Mouse (Mus musculus): Measurements from ENCODE around the gene Six3. TPM values are rescaled to one million over a fixed set of nuclear protein-coding genes. Genes with fewer than 3 reads are reported as not detected.

Gene Six3
- polyA plus RNA-seq (2011; ENCODE audit: insufficient read length, low read depth, missing spikeins), result not detected in 2 replicates

DNA sequence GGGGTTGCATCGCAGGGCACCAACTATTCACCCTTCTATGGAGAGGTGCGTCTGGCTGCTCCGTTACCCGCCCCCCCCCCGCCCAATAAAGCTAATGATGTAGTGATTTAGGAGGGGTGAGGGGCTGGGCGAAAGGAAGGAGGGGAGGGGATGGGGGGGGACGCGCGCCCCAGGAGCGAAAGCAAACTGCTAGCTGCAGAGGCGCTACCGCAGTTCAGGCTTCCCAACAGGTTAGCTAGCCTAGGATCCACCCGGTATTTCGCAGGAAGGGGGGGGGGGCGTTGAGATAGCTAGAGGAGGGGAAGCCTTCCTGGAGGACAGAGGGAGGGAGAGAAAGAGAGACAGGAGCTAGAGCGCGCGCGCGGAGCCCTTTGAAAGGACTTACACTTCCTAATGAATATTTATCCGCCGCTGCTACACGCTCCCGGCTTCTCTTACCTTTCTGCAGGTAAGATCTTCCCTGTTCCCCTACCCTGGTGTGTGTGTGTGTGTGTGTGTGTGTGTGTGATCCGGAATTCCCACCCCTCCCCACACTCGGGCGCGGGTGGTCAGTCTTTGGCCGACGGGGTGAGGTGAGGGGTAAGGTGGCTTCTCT, at the start of gene Six3:
Gene Six3, plus strand, starts transcription at position 343 of the 595 bp plus-strand sequence.
- TF ChIP-seq POLR2A (IDR thresholded peaks at IDR 0.05; ENCODE audit: low read depth, low read length) (no peak), CTCF (IDR thresholded peaks at IDR 0.05; ENCODE audit: borderline replicate concordance, insufficient read depth, low read length) (no peak)
- no peak within 1 kb of the TSS for H3K27ac ChIP-seq (ENCODE audit: insufficient read depth, low read length)
- H3K4me1 ChIP-seq (ENCODE audit: control insufficient read depth, insufficient read depth, low read length), result no peaks in the 10 kb centered on the region
- no peak within 1 kb of the TSS for H3K4me3 ChIP-seq (ENCODE audit: insufficient read depth, low read length)

DNA sequence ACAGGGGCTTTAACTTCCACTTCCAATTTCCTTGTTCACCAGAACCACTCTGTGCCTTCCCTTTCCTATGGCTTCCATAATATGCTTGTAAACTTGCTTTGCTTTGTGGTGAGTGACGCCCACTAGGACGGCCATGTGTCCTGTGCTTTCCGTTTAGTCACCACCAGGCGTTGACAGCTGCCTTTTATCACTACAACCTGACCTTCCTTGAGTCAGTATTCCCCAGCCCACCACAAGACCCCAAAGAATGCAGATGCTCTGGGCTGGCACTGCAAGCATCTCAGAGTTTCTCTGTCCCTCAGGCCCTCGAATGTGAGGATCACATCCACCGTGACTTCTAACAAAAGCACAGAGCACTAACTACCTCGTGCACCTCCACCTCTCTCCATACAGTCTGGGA, 49.3 kb upstream of the Six3 start:
- no peak overlapping the region for H3K4me3 ChIP-seq (ENCODE audit: insufficient read depth, low read length)
- H3K4me1 ChIP-seq (ENCODE audit: control insufficient read depth, insufficient read depth, low read length), result no peaks in the 10 kb centered on the region
- TF ChIP-seq CTCF (IDR thresholded peaks at IDR 0.05; ENCODE audit: borderline replicate concordance, insufficient read depth, low read length), result no peak
- TF ChIP-seq POLR2A (IDR thresholded peaks at IDR 0.05; ENCODE audit: low read depth, low read length), result no peak
- H3K27ac ChIP-seq (ENCODE audit: insufficient read depth, low read length), result no peak overlapping the region

DNA sequence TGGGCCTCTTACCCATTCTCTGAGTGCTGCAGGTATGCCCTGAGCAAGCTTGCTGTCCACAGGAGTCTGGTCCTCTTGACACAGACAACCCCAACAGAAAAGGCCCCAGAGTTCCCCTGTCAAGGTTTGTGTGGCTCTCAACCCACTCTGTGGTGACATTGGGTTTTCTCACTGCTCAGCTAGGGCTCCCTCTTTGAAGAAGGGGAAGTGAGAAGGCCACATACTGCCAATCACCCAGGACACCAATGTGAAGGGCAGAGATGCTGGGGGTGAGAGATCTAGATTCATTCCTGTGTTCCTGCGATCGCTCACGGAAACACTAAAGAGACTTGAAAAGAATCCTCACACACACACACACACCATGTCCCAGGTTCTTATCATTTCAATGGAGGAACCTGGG, 39.4 kb upstream of the Six3 start:
- Histone ChIP-seq H3K27ac (ENCODE audit: insufficient read depth, low read length) (no peak overlapping the region), H3K4me3 (ENCODE audit: insufficient read depth, low read length) (no peak overlapping the region), H3K4me1 (ENCODE audit: control insufficient read depth, insufficient read depth, low read length) (no peaks in the 10 kb centered on the region)
- TF ChIP-seq POLR2A (IDR thresholded peaks at IDR 0.05; ENCODE audit: low read depth, low read length) (no peak), CTCF (IDR thresholded peaks at IDR 0.05; ENCODE audit: borderline replicate concordance, insufficient read depth, low read length) (no peak)

DNA sequence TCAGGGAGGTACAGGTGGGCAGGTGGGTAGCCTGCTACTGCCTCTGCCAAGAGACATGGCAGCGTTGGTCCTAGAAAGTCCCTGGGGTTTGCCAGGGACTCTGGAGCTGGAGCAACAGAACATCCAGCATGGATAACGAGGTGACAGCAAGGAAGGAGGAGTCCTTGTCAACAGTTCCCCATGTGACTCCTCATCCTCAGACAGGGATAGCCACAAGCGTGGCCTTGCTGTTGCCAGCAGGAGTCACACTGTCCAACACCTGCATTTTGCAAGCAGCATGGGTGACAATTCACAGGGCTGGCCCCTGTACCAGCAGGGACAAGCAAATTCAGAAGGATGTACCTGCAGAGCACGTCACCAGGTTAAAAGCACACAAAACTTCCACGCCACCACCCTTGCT, 35.1 kb upstream of the Six3 start:
- TF ChIP-seq POLR2A (IDR thresholded peaks at IDR 0.05; ENCODE audit: low read depth, low read length), result no peak
- Histone ChIP-seq H3K4me1 (ENCODE audit: control insufficient read depth, insufficient read depth, low read length) (no peaks in the 10 kb centered on the region), H3K27ac (ENCODE audit: insufficient read depth, low read length) (no peak overlapping the region), H3K4me3 (ENCODE audit: insufficient read depth, low read length) (no peak overlapping the region)

DNA sequence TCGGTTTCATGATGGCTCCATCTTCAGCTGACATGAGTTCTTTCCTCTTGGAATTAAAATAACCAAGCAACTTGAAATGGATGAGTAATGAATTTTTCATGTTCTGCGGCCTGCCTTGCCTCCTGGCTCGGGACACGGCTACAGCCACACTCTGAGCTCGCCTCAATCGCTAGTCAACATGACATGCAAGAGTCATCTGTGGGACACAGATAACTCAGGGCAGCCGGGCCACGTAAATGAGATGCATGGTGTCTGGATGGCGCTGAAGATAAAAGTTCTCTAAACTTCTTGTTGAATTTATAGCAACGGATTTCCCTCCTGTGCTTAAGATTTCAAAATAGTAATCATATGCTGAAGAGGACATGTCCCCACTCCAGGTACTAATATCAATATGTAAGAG, 34.1 kb upstream of the Six3 start:
- Histone ChIP-seq H3K27ac (ENCODE audit: insufficient read depth, low read length) (no peak overlapping the region), H3K4me1 (ENCODE audit: control insufficient read depth, insufficient read depth, low read length) (no peaks in the 10 kb centered on the region), H3K4me3 (ENCODE audit: insufficient read depth, low read length) (no peak overlapping the region)
- no peak for TF ChIP-seq CTCF (IDR thresholded peaks at IDR 0.05; ENCODE audit: borderline replicate concordance, insufficient read depth, low read length)
- TF ChIP-seq POLR2A (IDR thresholded peaks at IDR 0.05; ENCODE audit: low read depth, low read length), result no peak

DNA sequence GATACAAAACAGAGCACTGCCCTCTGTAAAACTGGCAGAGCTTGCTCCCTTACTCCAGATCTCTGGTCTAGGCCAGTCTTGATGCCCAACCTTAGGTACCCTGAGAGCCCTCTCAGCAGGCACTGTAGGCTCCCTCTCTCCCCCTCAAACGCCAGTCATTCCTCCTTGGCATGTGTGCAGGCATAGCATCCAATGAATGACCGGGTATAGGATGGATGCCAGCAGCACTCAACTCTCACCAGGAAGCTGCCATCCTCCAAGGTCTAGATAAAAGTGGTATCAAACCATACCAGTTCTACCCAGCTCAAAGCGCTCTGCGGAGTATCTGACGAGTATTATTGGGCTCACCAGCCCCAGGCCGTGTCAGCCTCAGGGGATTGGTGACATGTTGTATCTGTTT, 33.2 kb upstream of the Six3 start:
- Histone ChIP-seq H3K27ac (ENCODE audit: insufficient read depth, low read length) (no peak overlapping the region), H3K4me3 (ENCODE audit: insufficient read depth, low read length) (no peak overlapping the region), H3K4me1 (ENCODE audit: control insufficient read depth, insufficient read depth, low read length) (no peaks in the 10 kb centered on the region)
- no peak for TF ChIP-seq CTCF (IDR thresholded peaks at IDR 0.05; ENCODE audit: borderline replicate concordance, insufficient read depth, low read length)
- no peak for TF ChIP-seq POLR2A (IDR thresholded peaks at IDR 0.05; ENCODE audit: low read depth, low read length)

DNA sequence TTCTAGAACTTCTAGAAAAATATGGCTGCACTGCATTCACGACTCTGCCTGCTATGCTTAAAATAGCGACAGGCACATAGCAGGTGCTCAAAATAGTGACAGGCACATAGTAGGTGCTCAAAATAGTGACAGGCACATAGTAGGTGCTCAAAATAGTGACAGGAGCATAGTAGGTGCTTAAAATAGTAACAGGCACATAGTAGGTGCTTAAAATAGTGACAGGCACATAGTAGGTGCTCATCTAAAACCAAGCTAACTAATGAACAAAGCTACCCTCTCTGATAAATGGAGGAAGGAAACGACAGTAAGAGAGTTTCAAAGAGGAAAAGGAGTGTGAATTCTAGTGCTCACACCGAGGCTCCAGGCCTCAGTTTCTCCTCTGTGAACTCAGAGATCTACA, 29.2 kb upstream of the Six3 start:
- TF ChIP-seq CTCF (IDR thresholded peaks at IDR 0.05; ENCODE audit: borderline replicate concordance, insufficient read depth, low read length) (no peak), POLR2A (IDR thresholded peaks at IDR 0.05; ENCODE audit: low read depth, low read length) (no peak)
- Histone ChIP-seq H3K27ac (ENCODE audit: insufficient read depth, low read length) (no peak overlapping the region), H3K4me3 (ENCODE audit: insufficient read depth, low read length) (no peak overlapping the region), H3K4me1 (ENCODE audit: control insufficient read depth, insufficient read depth, low read length) (no peaks in the 10 kb centered on the region)

DNA sequence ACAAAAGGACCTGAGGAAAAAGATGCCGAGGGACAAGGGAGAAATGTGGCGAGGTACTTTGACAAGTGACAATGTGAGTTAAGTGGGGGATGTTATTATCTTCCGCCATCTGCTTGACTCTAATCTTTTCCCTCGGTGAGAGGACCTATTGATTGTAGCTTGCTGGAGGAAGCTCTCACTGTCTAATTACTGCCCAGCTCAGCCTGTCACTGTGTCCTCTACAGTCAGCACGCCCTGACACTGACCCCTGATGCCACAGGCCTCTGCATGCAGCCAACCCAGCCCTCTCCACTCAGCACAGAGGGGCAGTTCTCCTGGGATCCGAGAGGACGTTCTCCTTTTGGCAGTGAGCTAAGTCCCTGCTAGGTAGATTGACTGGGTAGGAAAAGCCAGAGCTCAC, 28.8 kb upstream of the Six3 start:
- TF ChIP-seq POLR2A (IDR thresholded peaks at IDR 0.05; ENCODE audit: low read depth, low read length), result no peak
- no peak for TF ChIP-seq CTCF (IDR thresholded peaks at IDR 0.05; ENCODE audit: borderline replicate concordance, insufficient read depth, low read length)
- no peak overlapping the region for H3K27ac ChIP-seq (ENCODE audit: insufficient read depth, low read length)
- H3K4me3 ChIP-seq (ENCODE audit: insufficient read depth, low read length), result no peak overlapping the region
- no peaks in the 10 kb centered on the region for H3K4me1 ChIP-seq (ENCODE audit: control insufficient read depth, insufficient read depth, low read length)

DNA sequence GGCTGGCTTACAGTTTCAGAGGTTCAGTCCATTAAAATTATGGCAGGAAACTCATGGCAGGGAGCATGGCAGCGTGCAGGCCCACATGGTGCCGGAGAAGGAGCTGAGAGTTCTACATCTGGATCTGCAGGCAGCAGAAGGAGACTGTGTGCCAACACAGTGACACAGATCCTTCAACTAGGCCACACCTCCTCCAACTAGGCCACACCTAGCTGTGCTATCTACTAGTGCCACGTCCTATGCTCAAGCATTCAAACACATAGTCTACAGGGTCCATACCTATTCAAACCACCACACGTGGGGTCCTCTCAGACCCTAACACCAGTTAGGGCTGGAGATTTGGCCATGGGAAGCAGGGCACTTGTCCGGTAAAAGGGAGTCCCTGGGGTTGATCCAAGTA, 27.6 kb upstream of the Six3 start:
- no peak overlapping the region for H3K27ac ChIP-seq (ENCODE audit: insufficient read depth, low read length)
- H3K4me3 ChIP-seq (ENCODE audit: insufficient read depth, low read length), result no peak overlapping the region
- H3K4me1 ChIP-seq (ENCODE audit: control insufficient read depth, insufficient read depth, low read length), result no peaks in the 10 kb centered on the region
- TF ChIP-seq POLR2A (IDR thresholded peaks at IDR 0.05; ENCODE audit: low read depth, low read length), result no peak
- no peak for TF ChIP-seq CTCF (IDR thresholded peaks at IDR 0.05; ENCODE audit: borderline replicate concordance, insufficient read depth, low read length)

DNA sequence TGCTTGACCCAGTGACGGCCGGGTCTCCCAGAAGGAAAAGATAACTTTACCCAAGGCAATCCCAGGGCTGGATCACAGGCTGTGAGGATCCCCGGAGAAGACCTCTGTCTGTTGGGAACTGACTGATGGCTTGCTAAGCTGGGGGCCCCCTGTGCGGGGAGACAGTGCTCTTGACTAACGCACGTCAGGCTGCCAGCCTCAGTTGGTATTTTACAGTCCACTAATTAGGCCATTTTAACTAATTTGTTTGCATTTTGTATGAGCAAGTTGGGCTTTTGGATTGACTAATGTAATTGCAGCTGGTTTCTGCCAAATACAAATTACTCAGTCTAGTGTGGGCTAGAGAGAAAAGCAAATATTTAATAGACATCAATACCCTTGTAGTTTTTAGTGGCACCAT, 21.4 kb upstream of the Six3 start:
- Histone ChIP-seq H3K4me1 (ENCODE audit: control insufficient read depth, insufficient read depth, low read length) (peaks cover 12% of the 10 kb centered on the region), H3K4me3 (ENCODE audit: insufficient read depth, low read length) (no peak overlapping the region), H3K27ac (ENCODE audit: insufficient read depth, low read length) (no peak overlapping the region)
- TF ChIP-seq CTCF (IDR thresholded peaks at IDR 0.05; ENCODE audit: borderline replicate concordance, insufficient read depth, low read length), result no peak
- TF ChIP-seq POLR2A (IDR thresholded peaks at IDR 0.05; ENCODE audit: low read depth, low read length), result no peak

DNA sequence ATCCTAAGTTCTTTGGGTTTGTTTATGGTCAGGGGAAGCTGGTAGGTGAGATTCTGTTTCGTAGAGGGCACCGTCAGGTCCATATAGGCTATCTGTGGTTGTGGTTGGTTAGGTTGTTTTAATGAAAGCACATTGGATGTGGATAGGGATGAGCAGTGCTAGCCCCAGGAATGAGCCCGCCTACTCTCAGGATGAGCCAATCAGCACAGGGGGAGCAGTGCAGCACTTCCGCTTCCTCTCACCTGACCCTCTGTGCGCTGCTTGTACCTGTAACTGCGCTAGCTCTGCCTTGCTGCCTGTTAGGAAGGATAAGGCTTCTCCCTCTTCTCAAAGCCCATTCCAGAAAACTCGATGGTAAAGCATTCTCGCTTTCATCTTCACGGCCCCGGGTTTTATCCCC, 17.6 kb upstream of the Six3 start:
- TF ChIP-seq CTCF (IDR thresholded peaks at IDR 0.05; ENCODE audit: borderline replicate concordance, insufficient read depth, low read length) (no peak), POLR2A (IDR thresholded peaks at IDR 0.05; ENCODE audit: low read depth, low read length) (no peak)
- H3K4me3 ChIP-seq (ENCODE audit: insufficient read depth, low read length), result no peak overlapping the region
- H3K27ac ChIP-seq (ENCODE audit: insufficient read depth, low read length), result peak overlapping the region; percentile 15; the same call in 1 of the 2 replicates
- peaks cover 14% of the 10 kb centered on the region for H3K4me1 ChIP-seq (ENCODE audit: control insufficient read depth, insufficient read depth, low read length)
